Mouse (Mus musculus) frontal cortex, postnatal 25 days (tissue): Measurements from ENCODE around the gene Mrpl52.

Experiments used
- DNase-seq, 2 experiments: peaks; one replicate each; pipeline ENCODE4 v3.0.0; 2022; ENCODE audit warnings: low spot score in 2 of 2

The Mrpl52 gene

DNA sequence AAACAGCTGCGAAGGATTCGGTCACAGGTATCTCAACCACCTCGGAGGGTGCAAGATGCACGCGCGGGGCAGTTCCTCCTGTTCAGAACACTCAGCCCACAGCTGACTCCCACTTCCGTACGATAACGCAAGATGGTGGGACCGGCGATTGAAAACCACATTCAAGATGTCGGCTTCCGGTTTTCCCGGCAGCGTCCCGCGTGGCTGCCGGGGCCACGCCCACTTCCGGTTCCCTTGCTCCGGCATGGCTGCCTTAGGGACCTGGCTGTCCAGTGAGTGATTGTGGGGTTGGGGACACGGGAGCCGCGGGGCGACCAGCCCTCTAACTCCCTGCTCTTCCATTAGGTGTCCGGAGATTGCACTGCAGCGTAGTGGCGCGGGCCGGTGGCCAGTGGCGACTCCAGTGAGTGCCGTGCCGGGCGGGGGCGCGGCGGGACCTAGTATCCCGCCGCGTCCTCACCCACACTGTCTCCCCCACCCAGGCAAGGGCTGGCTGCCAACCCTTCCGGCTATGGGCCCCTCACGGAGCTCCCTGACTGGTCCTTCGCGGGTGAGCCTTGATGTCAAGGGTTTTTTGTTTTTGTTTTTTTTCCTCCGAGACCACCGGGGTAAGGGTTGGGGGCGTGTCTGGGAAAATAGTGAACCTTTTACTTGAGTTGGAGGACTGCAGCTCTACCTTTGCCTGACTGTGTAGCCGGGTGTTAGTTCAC lies at the start of gene Mrpl52:
TSS of gene Mrpl52 (plus strand) at position 221 of the 710 bp plus-strand sequence.
- peak; percentile 83 to 91 for DNase-seq

DNA sequence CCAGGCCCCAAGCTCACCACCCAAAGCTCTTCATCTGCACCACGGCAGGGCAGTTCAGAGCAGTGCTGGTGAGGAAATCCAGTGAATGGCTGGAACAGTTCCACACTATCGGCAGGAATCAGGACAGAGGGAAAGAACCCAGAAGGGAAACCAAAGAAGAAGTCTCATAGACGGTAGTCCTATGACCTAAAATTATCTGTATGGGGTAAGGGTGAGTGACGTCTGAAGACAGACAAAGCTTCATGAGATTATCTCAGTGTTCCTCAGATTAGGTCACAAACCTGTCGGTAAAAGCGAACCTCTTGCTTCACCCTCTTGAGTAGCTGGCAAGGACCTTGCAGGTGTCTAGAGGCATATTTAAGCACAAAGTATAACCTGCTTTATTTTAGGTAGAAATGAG lies 49.5 kb upstream of the Mrpl52 start:
- DNase-seq = no peak

GRCm38 (mm10) chr14:54379571-54379970 lies 47.1 kb upstream of the Mrpl52 start:
- DNase-seq = no peak

- no peak for DNase-seq
Measured at GRCm38 (mm10) chr14:54380616-54381015, 46.1 kb upstream of the Mrpl52 start.

- DNase-seq = no peak
Measured at GRCm38 (mm10) chr14:54381816-54382215, 44.9 kb upstream of the Mrpl52 start.

DNA sequence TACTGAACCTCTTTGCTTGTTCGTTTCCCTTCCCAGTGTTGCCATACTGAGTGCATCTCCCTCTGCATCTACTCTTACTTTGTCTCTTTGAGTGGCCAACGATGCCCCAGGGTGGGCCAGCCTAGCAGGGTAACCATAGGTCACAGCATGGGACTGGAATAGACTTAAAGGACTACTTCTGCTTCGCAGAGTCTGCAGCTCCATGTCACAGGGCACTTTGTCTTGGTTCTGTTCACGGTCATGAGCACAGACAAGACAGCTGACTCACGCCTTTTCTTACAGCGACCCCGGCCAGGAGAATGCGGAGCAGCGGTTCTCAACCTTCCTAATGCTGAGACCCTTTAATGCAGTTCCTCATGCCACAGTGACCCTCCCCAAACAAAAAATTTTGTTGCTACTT lies 44.1 kb upstream of the Mrpl52 start:
- DNase-seq = no peak

- no peak for DNase-seq
Measured at GRCm38 (mm10) chr14:54383355-54383771, 43.3 kb upstream of the Mrpl52 start.

DNA sequence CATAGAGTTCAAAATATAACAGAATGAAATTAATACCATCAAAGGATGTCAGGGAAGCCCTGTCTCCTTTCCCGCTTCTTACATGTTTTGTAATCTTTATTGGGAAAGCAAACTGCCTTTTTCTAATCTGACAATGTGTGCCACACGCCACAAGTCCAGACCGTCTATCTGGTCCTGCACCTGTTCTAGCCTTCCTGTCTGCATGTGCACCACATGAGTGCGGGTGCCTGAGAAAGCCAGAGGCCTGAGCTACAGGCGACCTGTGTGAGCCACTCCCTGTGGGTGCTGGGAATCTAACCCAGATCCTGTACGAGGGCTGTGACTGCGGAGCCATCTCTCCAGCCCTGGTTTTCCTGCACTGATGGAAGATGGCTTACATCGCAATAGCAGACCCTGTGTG lies 42.3 kb upstream of the Mrpl52 start:
- no peak for DNase-seq

- DNase-seq = no peak
Measured at GRCm38 (mm10) chr14:54385968-54386618, 40.6 kb upstream of the Mrpl52 start.

DNA sequence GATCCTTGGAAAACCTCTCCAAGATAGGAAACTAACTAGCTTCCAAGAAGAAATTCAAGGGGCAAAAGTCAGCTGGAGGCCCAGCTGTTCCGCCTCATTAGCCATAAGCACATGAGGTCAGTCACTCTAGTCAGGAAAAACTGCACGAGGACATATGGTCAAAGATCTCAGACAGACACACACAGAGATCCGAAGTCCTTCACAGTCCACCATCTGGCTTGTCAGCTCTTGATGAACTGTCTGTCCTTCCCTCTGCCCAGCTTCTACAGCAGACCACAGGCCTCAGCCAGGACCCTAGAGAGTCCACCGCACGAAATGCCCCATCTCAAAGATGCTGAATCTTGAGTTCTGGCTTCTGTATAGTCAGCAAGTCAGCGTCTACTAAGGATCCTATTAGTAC lies 39.2 kb upstream of the Mrpl52 start:
- DNase-seq = no peak

GRCm38 (mm10) chr14:54390843-54391242 lies 35.9 kb upstream of the Mrpl52 start:
- no peak for DNase-seq

DNA sequence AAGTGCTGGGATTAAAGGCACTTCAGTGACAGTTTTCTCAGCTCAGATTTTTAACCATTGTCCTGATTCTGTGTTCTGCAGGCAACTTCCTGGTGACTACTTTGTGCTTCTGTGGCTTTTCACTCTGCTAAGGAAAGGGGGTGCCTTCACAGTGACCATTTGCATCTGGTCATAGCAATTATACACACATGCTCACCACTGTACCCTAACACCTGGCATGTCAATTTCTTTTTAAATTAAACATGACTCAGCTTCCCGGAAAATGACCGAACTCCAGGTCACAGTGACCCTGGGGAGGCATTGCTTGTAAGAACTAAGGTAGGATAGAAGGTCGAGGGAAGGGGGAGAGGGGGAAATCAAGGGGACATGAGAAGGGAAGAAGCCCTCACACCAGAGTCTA lies 32.9 kb upstream of the Mrpl52 start:
- no peak for DNase-seq

- no peak for DNase-seq
Measured at GRCm38 (mm10) chr14:54394309-54394708, 32.4 kb upstream of the Mrpl52 start.

GRCm38 (mm10) chr14:54396685-54397084 lies 30.0 kb upstream of the Mrpl52 start:
- no peak for DNase-seq

DNA sequence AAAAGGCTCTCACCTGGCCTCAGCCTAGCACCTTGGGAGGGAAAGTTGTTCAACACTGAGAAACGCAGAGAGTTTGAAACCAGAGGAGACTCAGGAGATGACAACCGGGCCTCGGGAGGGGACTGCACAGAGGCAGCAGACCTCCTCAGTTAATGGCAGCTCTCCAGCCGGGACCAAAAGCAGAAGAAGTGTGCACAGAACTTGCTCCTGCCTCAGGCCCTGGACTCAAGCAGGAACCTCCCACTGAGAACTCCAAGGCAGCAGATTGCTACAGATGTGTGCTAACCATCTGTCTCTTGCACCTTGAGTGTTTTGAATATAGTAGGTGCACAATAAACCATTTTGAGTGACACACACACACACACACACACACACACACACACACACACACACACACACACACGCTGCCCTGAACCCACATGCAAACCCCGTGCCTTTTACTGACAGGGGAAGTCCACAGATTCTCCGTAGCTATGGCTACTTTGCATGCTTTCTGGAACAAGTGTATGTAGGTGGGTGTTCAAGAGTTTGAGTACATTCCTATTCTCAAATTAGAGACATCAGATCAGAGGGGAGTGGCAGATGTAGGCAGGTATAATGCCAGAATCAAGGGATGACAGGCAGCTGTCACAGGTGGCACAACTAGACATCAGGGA lies 28.7 kb upstream of the Mrpl52 start:
- DNase-seq = no peak

- DNase-seq = no peak
Measured at GRCm38 (mm10) chr14:54398528-54398916, 28.2 kb upstream of the Mrpl52 start.

DNA sequence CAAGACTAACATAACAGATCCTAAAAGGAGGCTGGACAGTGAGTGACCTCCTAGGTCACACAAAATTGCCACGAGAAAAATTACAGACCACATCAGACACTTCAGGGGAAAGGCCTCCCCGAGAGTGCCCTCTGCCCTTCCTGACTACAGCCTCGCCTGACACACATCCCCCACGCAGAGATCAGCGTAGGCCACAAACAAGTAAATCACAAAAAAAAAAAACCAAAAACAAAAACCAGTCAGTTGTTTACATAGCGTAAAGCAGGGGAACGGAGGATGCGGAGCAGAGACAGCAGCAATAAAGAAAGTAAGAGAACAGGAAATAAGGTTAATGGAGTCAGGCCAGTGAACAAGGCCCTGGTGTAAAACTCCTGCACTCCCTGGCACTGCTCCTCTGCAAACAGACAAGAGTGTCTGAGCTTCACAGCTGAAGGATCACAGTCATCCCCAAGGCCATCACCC lies 27.8 kb upstream of the Mrpl52 start:
- no peak for DNase-seq

GRCm38 (mm10) chr14:54401723-54402122 lies 25.0 kb upstream of the Mrpl52 start:
- no peak for DNase-seq

DNA sequence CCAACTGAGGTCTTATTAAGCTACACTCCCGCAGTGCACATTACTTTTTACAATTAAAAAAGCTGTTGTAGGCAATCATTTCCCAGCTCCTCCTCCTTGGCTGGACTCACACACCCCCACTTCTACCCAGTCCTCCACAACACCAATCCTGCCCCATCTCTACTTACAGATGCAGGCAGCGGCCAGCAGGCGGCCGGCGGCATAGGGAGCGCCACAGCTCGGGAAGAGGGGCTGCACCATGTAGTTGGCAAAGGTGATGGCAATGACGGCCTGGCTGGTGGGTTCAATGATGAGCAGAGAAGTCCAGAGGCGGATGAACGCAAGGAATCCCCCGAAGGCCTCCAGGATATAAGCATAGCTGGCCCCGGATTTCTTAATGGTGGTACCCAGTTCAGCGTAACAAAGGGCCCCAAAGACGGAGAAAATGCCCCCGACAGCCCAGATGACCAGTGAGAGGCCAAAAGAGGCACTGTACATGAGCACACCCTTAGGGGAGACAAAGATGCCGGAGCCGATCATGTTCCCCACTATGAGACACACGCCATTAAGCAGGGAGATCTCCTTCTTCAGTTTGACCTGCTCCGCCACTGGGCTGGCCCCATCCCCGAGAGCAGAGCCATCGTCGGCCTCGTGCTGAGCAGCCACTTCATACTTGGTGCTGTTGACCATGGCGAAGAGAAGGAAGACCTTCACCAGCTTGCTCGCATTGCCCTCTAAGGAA lies 18.2 kb upstream of the Mrpl52 start:
- DNase-seq = no peak

DNA sequence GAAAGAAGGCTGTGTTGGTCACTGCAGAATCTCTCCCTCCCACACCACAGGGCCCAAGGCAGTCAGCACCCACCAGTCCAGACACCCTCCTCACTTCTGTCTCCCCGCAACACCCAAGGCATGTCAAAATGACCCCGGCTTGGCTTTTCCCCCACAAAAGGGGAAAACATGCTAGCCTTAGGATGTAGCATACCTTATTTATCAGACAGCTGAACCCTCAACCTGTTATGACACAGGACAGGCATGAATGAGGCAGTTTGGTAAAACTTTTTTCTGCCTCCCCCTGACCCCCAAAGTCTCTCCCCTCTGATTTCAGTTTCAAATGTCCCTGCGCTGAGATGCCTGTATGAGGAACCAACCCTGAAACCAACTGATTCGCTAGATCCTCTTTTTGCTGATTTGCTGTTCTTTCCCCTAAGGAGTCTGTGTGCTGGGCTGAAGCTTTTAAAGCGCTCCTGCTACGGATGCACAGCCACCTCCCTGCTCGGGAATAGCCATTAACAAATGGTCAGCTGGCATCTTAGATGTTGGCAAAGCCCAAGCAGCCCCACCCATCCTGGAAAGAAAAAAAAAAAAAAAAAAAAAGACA lies 17.6 kb upstream of the Mrpl52 start:
- DNase-seq = no peak

GRCm38 (mm10) chr14:54409980-54410810 lies 16.5 kb upstream of the Mrpl52 start:
- no peak for DNase-seq
